Mouse (Mus musculus): ENCODE results near the gene Olfr770. TPM values are rescaled to one million over a fixed set of nuclear protein-coding genes. Genes with fewer than 3 reads are reported as not detected.
"Not testable (repeated sequence)": the region's sequence is repeated elsewhere in the genome, so short reads cannot be mapped to it uniquely, and the experiment has no call there.

The Olfr770 gene
- total RNA-seq (2021) = not detected

- DNase-seq (ENCODE audit: extremely low spot score in 1 of 2, low spot score in 2 of 2) = no peak
- intact Hi-C loops (cut with DNase I) = no loop called here
These were observed at the start of gene Olfr770 for GRCm38 (mm10) chr10:129138898-129139297. Olfr770 (minus strand) TSS chr10:129138998.

DNA sequence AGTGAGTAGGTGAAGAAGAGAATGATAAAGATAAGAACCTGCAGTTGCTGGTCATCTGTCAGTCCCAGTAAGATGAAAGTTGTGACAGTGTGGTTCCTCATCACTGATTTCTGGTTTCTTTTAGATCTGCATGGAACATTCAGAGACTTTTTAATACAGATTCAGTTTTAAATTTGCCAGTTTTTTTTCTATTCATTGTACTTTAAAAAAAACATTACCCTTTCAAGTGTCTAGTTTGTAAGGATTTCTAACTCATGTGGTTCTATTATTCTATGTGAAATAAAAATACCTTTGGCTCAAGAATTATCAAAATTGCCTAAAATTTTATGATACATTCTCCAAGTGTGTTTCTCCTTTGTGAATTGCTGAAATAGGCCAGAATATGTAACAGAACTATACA, 48.5 kb upstream of the Olfr770 start, which contains the start of gene Olfr773:
Gene Olfr773 (minus strand): TSS at position 101 of the 400 bp plus-strand sequence.
- DNase-seq (ENCODE audit: extremely low spot score in 1 of 2, low spot score in 2 of 2); intact Hi-C loops (cut with DNase I): not testable (repeated sequence)

- DNase-seq (ENCODE audit: extremely low spot score in 1 of 2, low spot score in 2 of 2); intact Hi-C loops (cut with DNase I): not testable (repeated sequence)
These were observed 39.0 kb upstream of the Olfr770 start, which contains the start of gene Olfr772 for GRCm38 (mm10) chr10:129177821-129178220. Olfr772 (minus strand) TSS chr10:129177921.

DNA sequence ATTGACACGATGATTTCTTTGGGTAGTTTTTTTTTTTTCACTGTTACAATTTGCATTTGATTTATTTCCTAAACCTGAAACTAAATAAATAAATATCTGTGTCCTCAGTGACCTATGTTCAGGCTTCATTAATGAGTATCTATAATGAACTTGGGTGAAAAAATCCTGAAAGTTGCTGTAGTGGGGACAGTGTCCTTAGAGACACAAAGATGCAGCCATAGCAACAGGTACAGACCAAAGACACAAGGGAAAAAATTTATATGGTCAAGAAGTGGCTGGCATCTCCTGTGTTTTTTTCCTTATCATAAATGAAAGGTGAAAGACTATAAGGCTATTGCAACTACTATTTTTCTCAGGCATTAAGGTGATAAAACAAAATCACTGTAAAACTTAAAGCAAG, 25.9 kb upstream of the Olfr770 start, which contains the start of gene Olfr771:
Gene Olfr771 (minus strand): TSS at position 101 of the 400 bp plus-strand sequence.
- intact Hi-C loops (cut with DNase I) = no loop called here
- no peak for DNase-seq (ENCODE audit: extremely low spot score in 1 of 2, low spot score in 2 of 2)

DNA sequence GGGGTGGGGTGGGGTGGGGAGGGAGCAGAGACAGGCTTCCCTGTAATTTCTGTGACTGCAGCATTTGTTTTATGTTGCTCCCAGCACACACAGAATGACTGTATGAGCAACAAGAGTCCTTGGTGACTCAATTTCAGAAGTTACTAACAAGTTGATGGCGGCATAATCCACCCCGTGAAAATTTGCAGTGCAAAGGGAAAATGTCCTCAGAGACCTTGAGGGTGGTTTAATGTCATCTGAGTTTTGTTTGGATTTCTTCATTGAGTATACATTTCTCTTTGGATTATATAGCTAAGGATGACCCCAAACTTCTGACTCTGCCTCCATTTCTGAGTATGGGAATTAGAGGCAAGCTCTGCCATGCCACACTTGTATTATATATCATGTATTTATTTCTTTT, 21.0 kb downstream of the Olfr770 start, which contains the start of gene Olfr769:
Gene Olfr769 (minus strand): TSS at position 101 of the 400 bp plus-strand sequence.
- intact Hi-C loops (cut with DNase I) = no loop called here
- no peak for DNase-seq (ENCODE audit: extremely low spot score in 1 of 2, low spot score in 2 of 2)

DNA sequence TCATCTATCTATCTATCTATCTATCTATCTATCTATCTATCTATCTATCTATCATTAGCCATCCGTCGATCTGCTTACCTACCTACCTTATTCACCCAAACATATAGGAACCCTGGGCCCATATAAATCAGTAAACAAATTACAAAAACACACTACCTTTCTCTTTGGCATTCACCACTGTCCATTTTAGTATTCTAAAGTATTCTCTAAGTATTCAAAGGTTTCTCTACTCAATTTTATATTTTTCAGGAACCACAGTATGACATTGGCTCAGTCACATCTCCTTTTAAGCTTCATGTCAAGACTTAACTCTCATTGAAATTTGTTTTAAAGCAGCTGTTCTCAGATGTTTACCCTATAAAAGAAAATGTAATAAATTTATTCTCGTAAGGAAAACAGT, 23.7 kb downstream of the Olfr770 start:
- no peak for DNase-seq (ENCODE audit: extremely low spot score in 1 of 2, low spot score in 2 of 2)
- intact Hi-C loops (cut with DNase I) = no loop called here

GRCm38 (mm10) chr10:129101231-129101630, 37.6 kb downstream of the Olfr770 start:
- intact Hi-C loops (cut with DNase I) = no loop called here
- no peak for DNase-seq (ENCODE audit: extremely low spot score in 1 of 2, low spot score in 2 of 2)

DNA sequence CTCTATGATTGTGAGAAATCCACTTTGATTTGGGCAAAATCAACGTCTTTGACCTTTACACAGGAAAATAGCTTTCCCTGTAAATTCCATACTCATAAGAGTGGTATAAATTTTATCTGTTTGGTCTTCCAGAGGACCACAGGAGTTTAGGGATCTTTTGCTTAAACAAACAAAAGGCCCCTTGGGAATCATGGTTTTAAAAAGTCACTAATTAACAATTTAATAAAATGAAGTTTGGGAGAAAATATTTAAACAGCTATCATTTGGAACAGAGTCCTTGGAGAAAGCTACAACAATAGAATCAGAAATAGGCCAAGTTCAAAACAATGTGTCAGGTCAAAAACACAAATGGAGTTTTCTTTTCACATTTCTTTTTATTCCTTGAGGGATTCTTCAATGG, 39.5 kb downstream of the Olfr770 start, which contains the start of gene Olfr768:
Gene Olfr768 (minus strand): TSS at position 101 of the 400 bp plus-strand sequence.
- DNase-seq (ENCODE audit: extremely low spot score in 1 of 2, low spot score in 2 of 2) = no peak
- intact Hi-C loops (cut with DNase I) = no loop called here

- DNase-seq (ENCODE audit: extremely low spot score in 1 of 2, low spot score in 2 of 2); intact Hi-C loops (cut with DNase I): not testable (repeated sequence)
These were observed 56.0 kb downstream of the Olfr770 start, which contains the start of gene Olfr767 for GRCm38 (mm10) chr10:129082810-129083209. Olfr767 (minus strand) TSS chr10:129082910.

Other genes with a start within 250 kb of the Olfr770 start
- 10 to 100 TPM; 13.2 to 16.2 TPM for gene Gdf11, start 247.3 kb downstream of the Olfr770 start, total RNA-seq (2021)
- 10 to 100 TPM; 63.0 to 66.0 TPM for gene Cd63, start 238.0 kb downstream of the Olfr770 start, total RNA-seq (2021)
- 1 to 10 TPM; 5.5 to 6.1 TPM for gene Rdh5, start 216.1 kb downstream of the Olfr770 start, total RNA-seq (2021)
- 10 to 100 TPM; 84.3 to 85.3 TPM for gene Bloc1s1, start 215.0 kb downstream of the Olfr770 start, total RNA-seq (2021)
- 10 to 100 TPM; 14.2 to 14.9 TPM for gene Itga7, start 205.2 kb downstream of the Olfr770 start, total RNA-seq (2021)
- not detected for gene Mettl7b, start 178.0 kb downstream of the Olfr770 start, total RNA-seq (2021)
- gene Olfr9, start 149.6 kb downstream of the Olfr770 start, total RNA-seq (2021) = not detected
- not detected for gene Olfr763, start 128.2 kb downstream of the Olfr770 start, total RNA-seq (2021)
- gene Olfr764-ps1, start 99.1 kb downstream of the Olfr770 start, total RNA-seq (2021) = not detected
- not detected for gene Olfr765, start 89.0 kb downstream of the Olfr770 start, total RNA-seq (2021)
- gene Olfr766-ps1, start 70.0 kb downstream of the Olfr770 start, total RNA-seq (2021) = not detected
- gene Olfr767, start 56.1 kb downstream of the Olfr770 start, total RNA-seq (2021) = not detected
- not detected for gene Olfr768, start 39.6 kb downstream of the Olfr770 start, total RNA-seq (2021)
- not detected for gene Olfr769, start 21.1 kb downstream of the Olfr770 start, total RNA-seq (2021)
- gene Olfr771, start 25.8 kb upstream of the Olfr770 start, total RNA-seq (2021) = not detected
- not detected for gene Olfr772, start 38.9 kb upstream of the Olfr770 start, total RNA-seq (2021)
- gene Olfr773, start 48.4 kb upstream of the Olfr770 start, total RNA-seq (2021) = not detected
- not detected for gene Olfr774, start 97.2 kb upstream of the Olfr770 start, total RNA-seq (2021)
- gene Olfr775, start 109.4 kb upstream of the Olfr770 start, total RNA-seq (2021) = not detected
- gene Olfr776, start 120.1 kb upstream of the Olfr770 start, total RNA-seq (2021) = not detected
- gene Olfr777, start 132.5 kb upstream of the Olfr770 start, total RNA-seq (2021) = not detected
- gene Olfr780, start 179.1 kb upstream of the Olfr770 start, total RNA-seq (2021) = not detected
- gene Olfr781, start 189.9 kb upstream of the Olfr770 start, total RNA-seq (2021) = not detected
- not detected for gene Olfr782, start 209.9 kb upstream of the Olfr770 start, total RNA-seq (2021)
- under 1 TPM; 0.22 to 0.24 TPM for gene Olfr784, start 245.1 kb upstream of the Olfr770 start, total RNA-seq (2021)